Mouse (Mus musculus): Measurements from ENCODE around the gene Nepro.

Gene Nepro

GRCm38 (mm10) chr16:44724083-44724787 is at the start of gene Nepro:
TSS of gene Nepro (plus strand) at chr16:44724301.
- DNase-seq: peak; percentile 91

GRCm38 (mm10) chr16:44676357-44676756 is 47.7 kb upstream of the Nepro start:
- DNase-seq: no peak

- no peak for DNase-seq
Measured at GRCm38 (mm10) chr16:44679082-44679481, 45.0 kb upstream of the Nepro start.

GRCm38 (mm10) chr16:44679503-44679971 is 44.6 kb upstream of the Nepro start:
- no peak for DNase-seq

- no peak for DNase-seq
Measured at GRCm38 (mm10) chr16:44680756-44681498, 43.2 kb upstream of the Nepro start.

GRCm38 (mm10) chr16:44684646-44685045 is 39.5 kb upstream of the Nepro start:
- no peak for DNase-seq

- DNase-seq: no peak
Measured at GRCm38 (mm10) chr16:44685401-44685800, 38.7 kb upstream of the Nepro start.

GRCm38 (mm10) chr16:44686991-44687718 is 36.9 kb upstream of the Nepro start:
- no peak for DNase-seq

- DNase-seq: no peak
Measured at GRCm38 (mm10) chr16:44687719-44688420, 36.2 kb upstream of the Nepro start.

- no peak for DNase-seq
Measured at GRCm38 (mm10) chr16:44688507-44688906, 35.6 kb upstream of the Nepro start.

- DNase-seq: no peak
Measured at GRCm38 (mm10) chr16:44690501-44690900, 33.6 kb upstream of the Nepro start.

- DNase-seq: no peak
Measured at GRCm38 (mm10) chr16:44691066-44691465, 33.0 kb upstream of the Nepro start.

- peak; percentile 57 for DNase-seq
Measured at GRCm38 (mm10) chr16:44691561-44692141, 32.5 kb upstream of the Nepro start.

GRCm38 (mm10) chr16:44692541-44692940 is 31.6 kb upstream of the Nepro start:
- no peak for DNase-seq

- no peak for DNase-seq
Measured at GRCm38 (mm10) chr16:44693695-44694094, 30.4 kb upstream of the Nepro start.

- no peak for DNase-seq
Measured at GRCm38 (mm10) chr16:44695214-44695858, 28.8 kb upstream of the Nepro start.

- no peak for DNase-seq
Measured at GRCm38 (mm10) chr16:44695859-44696620, 28.1 kb upstream of the Nepro start.

- no peak for DNase-seq
Measured at GRCm38 (mm10) chr16:44697473-44698205, 26.5 kb upstream of the Nepro start.

- no peak for DNase-seq
Measured at GRCm38 (mm10) chr16:44701155-44701554, 22.9 kb upstream of the Nepro start.

- DNase-seq: no peak
Measured at GRCm38 (mm10) chr16:44702272-44702671, 21.8 kb upstream of the Nepro start.

Measured in right cerebral cortex, postnatal 14 days (tissue).